Mouse (Mus musculus) CH12.LX (cell line): ENCODE data around the gene Ank3. TPM values are rescaled to one million over a fixed set of nuclear protein-coding genes. Genes with fewer than 3 reads are reported as not detected.
A peak's percentile ranks its signal among the peaks of the same experiment; 100 is the strongest.

Experiments used
- DNase-seq: peaks from one replicate; pipeline ENCODE4 v3.0.0-alpha.2; 2013; ENCODE audit errors: extremely low read depth
- H3K27ac ChIP-seq: 2 replicates; pipeline ENCODE4 v1.5.1; 2012; ENCODE audit warnings: low read depth, mild to moderate bottlenecking, control low read depth, moderate library complexity; ENCODE audit not compliant: insufficient read depth
- H3K27me3 ChIP-seq: replicated peaks from 2 replicates; pipeline ENCODE3; 2012; ENCODE audit warnings: inconsistent platforms
- H3K36me3 ChIP-seq, 2 experiments: replicated peaks in 1 of 2; 2 replicates each; pipeline versions ENCODE3 to v1.6.1; 2012; ENCODE audit warnings: inconsistent platforms in 1 of 2, low read length in 1 of 2, mild to moderate bottlenecking in 1 of 2, mixed read lengths in 1 of 2, moderate library complexity in 1 of 2; ENCODE audit not compliant: control insufficient read depth in 1 of 2, insufficient read depth in 1 of 2
- H3K4me1 ChIP-seq, 2 experiments: 2 replicates each; pipeline ENCODE4 v1.6.1; 2012; ENCODE audit warnings: inconsistent platforms in 1 of 2, moderate library complexity in 1 of 2; ENCODE audit not compliant: insufficient read depth in 2 of 2, control insufficient read depth in 1 of 2
- H3K4me2 ChIP-seq: 2 replicates; pipeline ENCODE4 v1.6.1; 2012; ENCODE audit warnings: low read depth, mild to moderate bottlenecking, control low read depth; ENCODE audit not compliant: poor library complexity, insufficient read depth, severe bottlenecking
- H3K4me3 ChIP-seq, 3 experiments: fragments of 150-350 bp in 1 of 3; sonication (generic) in 1 of 3; replicated peaks in 1 of 3; 2 replicates each; pipeline versions ENCODE3 to v1.5.1; 2011 to 2012; ENCODE audit warnings: low read depth in 2 of 3, low read length in 2 of 3, mild to moderate bottlenecking in 2 of 3, moderate library complexity in 2 of 3, control low read depth in 1 of 3, improper control_type of control experiment in 1 of 3, inconsistent platforms in 1 of 3, mixed read lengths in 1 of 3; ENCODE audit not compliant: poor library complexity in 1 of 3
- H3K79me2 ChIP-seq: replicated peaks from 2 replicates; pipeline ENCODE4 v1.6.1; 2012; ENCODE audit warnings: mild to moderate bottlenecking, moderate library complexity; ENCODE audit not compliant: control insufficient read depth, poor library complexity, insufficient read depth, severe bottlenecking; ENCODE audit errors: extremely low read depth
- H3K9ac ChIP-seq: 2 replicates; pipeline ENCODE4 v1.6.1; 2012; ENCODE audit warnings: low read depth, mild to moderate bottlenecking, control low read depth, moderate library complexity; ENCODE audit not compliant: insufficient read depth
- H3K9me3 ChIP-seq: replicated peaks from 2 replicates; pipeline ENCODE3; 2012; ENCODE audit warnings: low read length, inconsistent platforms, mixed read lengths
- BHLHE40 ChIP-seq: IDR thresholded peaks from 2 replicates; pipeline ENCODE4 v1.6.1; 2011; ENCODE audit warnings: mild to moderate bottlenecking, low read depth, low read length, improper control_type of control experiment
- CHD1 ChIP-seq: IDR thresholded peaks from 2 replicates; pipeline ENCODE4 v1.6.1; 2012; ENCODE audit warnings: low read depth, low read length, improper control_type of control experiment, inconsistent platforms
- CHD2 ChIP-seq: IDR thresholded peaks from 2 replicates; pipeline ENCODE4 v1.6.1; 2011; ENCODE audit warnings: low read length, improper control_type of control experiment
- CTCF ChIP-seq, 2 experiments: IDR thresholded peaks in 1 of 2; conservative IDR thresholded peaks in 1 of 2; 2 replicates each; pipeline ENCODE4 v1.5.1; 2011 to 2012; ENCODE audit warnings: low read depth in 2 of 2, low read length in 2 of 2, improper control_type of control experiment in 1 of 2, inconsistent platforms in 1 of 2, mild to moderate bottlenecking in 1 of 2, moderate library complexity in 1 of 2
- E2F4 ChIP-seq: IDR thresholded peaks from 2 replicates; pipeline ENCODE4 v1.6.1; 2011; ENCODE audit warnings: low read depth, low read length, improper control_type of control experiment; ENCODE audit not compliant: insufficient replicate concordance
- ETS1 ChIP-seq: conservative IDR thresholded peaks from 2 replicates; pipeline ENCODE4 v1.6.1; 2012; ENCODE audit warnings: low read depth, mild to moderate bottlenecking, inconsistent platforms, low read length, improper control_type of control experiment, moderate library complexity
- GABPA ChIP-seq: IDR thresholded peaks from 2 replicates; pipeline ENCODE4 v1.6.1; 2012; ENCODE audit warnings: low read depth, low read length, improper control_type of control experiment, inconsistent platforms; ENCODE audit not compliant: insufficient replicate concordance
- IRF4 ChIP-seq: IDR thresholded peaks from 2 replicates; pipeline ENCODE4 v1.6.1; 2014; ENCODE audit warnings: low read depth, mild to moderate bottlenecking, inconsistent platforms, low read length, improper control_type of control experiment
- JUN ChIP-seq: IDR thresholded peaks from 2 replicates; pipeline ENCODE4 v1.6.1; 2011; ENCODE audit warnings: low read depth, mild to moderate bottlenecking, low read length, improper control_type of control experiment, moderate library complexity; ENCODE audit not compliant: insufficient read depth
- JUND ChIP-seq: conservative IDR thresholded peaks from 2 replicates; pipeline ENCODE4 v1.6.1; 2011; ENCODE audit warnings: low read depth, low read length, improper control_type of control experiment
- KAT2A ChIP-seq: IDR thresholded peaks from 2 replicates; pipeline ENCODE4 v1.6.1; 2012; ENCODE audit warnings: low read length, improper control_type of control experiment, inconsistent platforms; ENCODE audit not compliant: insufficient replicate concordance
- MAFK ChIP-seq: IDR thresholded peaks from 2 replicates; pipeline ENCODE4 v1.6.1; 2011; ENCODE audit warnings: low read length, improper control_type of control experiment; ENCODE audit not compliant: insufficient replicate concordance
- MAX ChIP-seq: IDR thresholded peaks from 2 replicates; pipeline ENCODE4 v1.6.1; 2011; ENCODE audit warnings: low read length, improper control_type of control experiment
- MAZ ChIP-seq: IDR thresholded peaks from 2 replicates; pipeline ENCODE4 v1.6.1; 2012; ENCODE audit warnings: low read depth, mild to moderate bottlenecking, inconsistent platforms, low read length, improper control_type of control experiment, moderate library complexity
- MEF2A ChIP-seq: IDR thresholded peaks from 2 replicates; pipeline ENCODE4 v1.6.1; 2014; ENCODE audit warnings: low read depth, mild to moderate bottlenecking, inconsistent platforms, low read length, improper control_type of control experiment, borderline replicate concordance
- MXI1 ChIP-seq: IDR thresholded peaks from 2 replicates; pipeline ENCODE4 v1.6.1; 2011; ENCODE audit warnings: mild to moderate bottlenecking, low read depth, low read length, improper control_type of control experiment
- MYC ChIP-seq: IDR thresholded peaks from 2 replicates; pipeline ENCODE4 v1.6.1; 2011; ENCODE audit warnings: low read depth, mild to moderate bottlenecking, improper control_type of control experiment, low read length
- NELFE ChIP-seq: IDR thresholded peaks from 2 replicates; pipeline ENCODE4 v1.6.1; 2011; ENCODE audit warnings: low read depth, low read length, improper control_type of control experiment
- NRF1 ChIP-seq: IDR thresholded peaks from 2 replicates; pipeline ENCODE4 v1.6.1; 2014; ENCODE audit warnings: low read depth, mild to moderate bottlenecking, inconsistent platforms, low read length, improper control_type of control experiment, moderate library complexity
- PAX5 ChIP-seq: IDR thresholded peaks from 2 replicates; pipeline ENCODE4 v1.6.1; 2012; ENCODE audit warnings: low read length, inconsistent platforms, mixed read lengths
- POLR2A ChIP-seq: IDR thresholded peaks from 2 replicates; pipeline ENCODE4 v1.6.1; 2011; ENCODE audit warnings: low read depth, mild to moderate bottlenecking, improper control_type of control experiment, low read length
- POLR2AphosphoS2 ChIP-seq: IDR thresholded peaks from 2 replicates; pipeline ENCODE4 v1.6.1; 2011; ENCODE audit warnings: low read depth, low read length, improper control_type of control experiment
- RAD21 ChIP-seq: IDR thresholded peaks from 2 replicates; pipeline ENCODE4 v1.6.1; 2011; ENCODE audit warnings: low read depth, mild to moderate bottlenecking, low read length, improper control_type of control experiment, moderate library complexity
- RCOR1 ChIP-seq: conservative IDR thresholded peaks from 2 replicates; pipeline ENCODE4 v1.6.1; 2012; ENCODE audit warnings: low read depth, mild to moderate bottlenecking, inconsistent platforms, low read length, improper control_type of control experiment
- SIN3A ChIP-seq: IDR thresholded peaks from 2 replicates; pipeline ENCODE4 v1.6.1; 2012; ENCODE audit warnings: low read length, improper control_type of control experiment, inconsistent platforms
- SMC3 ChIP-seq: IDR thresholded peaks from 2 replicates; pipeline ENCODE4 v1.6.1; 2011; ENCODE audit warnings: low read depth, low read length, improper control_type of control experiment
- TCF12 ChIP-seq: IDR thresholded peaks from 2 replicates; pipeline ENCODE4 v1.6.1; 2014; ENCODE audit warnings: low read depth, mild to moderate bottlenecking, inconsistent platforms, low read length, improper control_type of control experiment
- UBTF ChIP-seq: IDR thresholded peaks from 2 replicates; pipeline ENCODE4 v1.6.1; 2012; ENCODE audit warnings: low read depth, mild to moderate bottlenecking, inconsistent platforms, low read length, improper control_type of control experiment, moderate library complexity
- USF1 ChIP-seq: IDR thresholded peaks from 2 replicates; pipeline ENCODE4 v1.6.1; 2014; ENCODE audit warnings: low read depth, mild to moderate bottlenecking, inconsistent platforms, low read length, improper control_type of control experiment
- USF2 ChIP-seq: conservative IDR thresholded peaks from 2 replicates; pipeline ENCODE4 v1.6.1; 2011; ENCODE audit warnings: low read depth, low read length, improper control_type of control experiment
- ZC3H11A ChIP-seq: IDR thresholded peaks from 2 replicates; pipeline ENCODE4 v1.6.1; 2012; ENCODE audit warnings: low read depth, mild to moderate bottlenecking, inconsistent platforms, low read length, improper control_type of control experiment
- ZKSCAN1 ChIP-seq: IDR thresholded peaks from 2 replicates; pipeline ENCODE4 v1.6.1; 2012; ENCODE audit warnings: low read depth, inconsistent platforms, low read length, improper control_type of control experiment, borderline replicate concordance
- ZNF384 ChIP-seq: IDR thresholded peaks from 2 replicates; pipeline ENCODE4 v1.6.1; 2012; ENCODE audit warnings: low read depth, low read length, improper control_type of control experiment, inconsistent platforms
- dilution Hi-C: fragments of 300-500 bp; cut with MboI; formaldehyde crosslinking; loops from 2 replicates; pipeline ENCODE4 v1.14.3; 2020; ENCODE audit warnings: low sequenced_read_pairs; ENCODE audit not compliant: extremely low pct_unique_long_range_greater_than_20kb, extremely low pct_ligation_motif_present
- in situ Hi-C: fragments of 300-500 bp; cut with MboI; formaldehyde crosslinking; loops from 3 replicates; pipeline ENCODE4 v1.14.3; 2019; ENCODE audit warnings: low sequenced_read_pairs, low pct_ligation_motif_present, low pct_unique_long_range_greater_than_20kb, mixed read lengths
- polyA plus RNA-seq: library from polyadenylated mRNA; unstranded; fragments of >175 nt; gene quantifications from 2 replicates; pipeline ENCODE4 v1.2.1, GENCODE M21; 2012; ENCODE audit warnings: low read depth; ENCODE audit not compliant: insufficient read length
- total RNA-seq, 2 experiments: library from RNA; depleted of rRNA; stranded (reverse); fragments of 300-350 nt in 1 of 2; fragments of >200 nt in 1 of 2; gene quantifications; 2 replicates each; pipeline ENCODE4 v1.2.3; 2012 to 2014

Ank3 gene
- total and polyA plus RNA-seq, 3 experiments: 4.7 to 8.3 (median 6.2) TPM

DNA sequence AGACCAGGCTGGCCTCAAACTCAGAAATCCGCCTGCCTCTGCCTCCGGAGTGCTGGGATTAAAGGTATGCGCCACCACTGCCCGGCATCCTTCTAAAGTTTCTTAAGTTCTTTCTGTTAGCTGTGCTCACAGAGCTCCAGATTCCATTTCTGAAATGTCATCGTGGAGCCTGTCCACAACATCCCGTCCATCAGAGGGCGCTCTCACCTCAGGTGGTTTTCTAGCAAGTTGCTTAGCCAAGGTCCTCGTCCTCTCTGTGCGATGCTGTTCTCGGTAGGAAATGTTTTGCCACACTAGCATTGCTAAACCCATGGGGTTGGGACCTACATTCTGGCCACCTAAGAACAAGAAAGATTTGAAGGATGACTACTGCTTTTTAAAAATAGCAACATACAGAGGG, 623.1 kb downstream of the Ank3 start:
- Histone ChIP-seq H3K4me3 (no peak overlapping the region), H3K4me1 (no peaks in the 10 kb centered on the region), H3K27ac (no peak overlapping the region), H3K4me2 (no peak overlapping the region), H3K9ac (no peak overlapping the region), H3K36me3 (peaks cover 0 to 14% of the 10 kb centered on the region in 2 experiments), H3K79me2 (no peaks in the 10 kb centered on the region), H3K27me3 (no peaks in the 10 kb centered on the region), H3K9me3 (peaks cover 4% of the 10 kb centered on the region)
- peak; percentile 74 for DNase-seq
- in situ Hi-C loops: no loop called here
- TF ChIP-seq POLR2A (no peak), IRF4 (no peak), RCOR1 (no peak), ZNF384 (peak; percentile 37; the same call in 1 of the 2 replicates), USF2 (no peak), JUN (no peak), MAFK (no peak), ZC3H11A (peak; percentile 55), BHLHE40 (no peak), ETS1 (no peak), NELFE (no peak), SMC3 (peak; percentile 91), TCF12 (no peak), SIN3A (no peak), GABPA (no peak), USF1 (no peak), E2F4 (no peak), MEF2A (no peak), POLR2AphosphoS2 (no peak), UBTF (no peak), KAT2A (no peak), MAX (no peak), CTCF (conservative IDR thresholded peaks at IDR 0.05 in 1 of 2, IDR thresholded peaks at IDR 0.05 in 1 of 2; ENCODE audit: low read depth in 2 of 2, low read length in 2 of 2) (peak; percentile 55 to 92), MXI1 (no peak), CHD2 (no peak), RAD21 (peak; percentile 90), CHD1 (no peak), MYC (0 out of 2 replicates have a peak, but pooled peaks have one; percentile 20), PAX5 (no peak), MAZ (no peak), JUND (no peak), NRF1 (no peak), ZKSCAN1 (no peak)
- dilution Hi-C loops: no loop called here
